Mouse (Mus musculus): ENCODE data around the gene Sohlh2. TPM values are rescaled to one million over a fixed set of nuclear protein-coding genes. Genes with fewer than 3 reads are reported as not detected.

Gene Sohlh2
- polyA plus RNA-seq, 1 experiment from 2014 or later = not detected

DNA sequence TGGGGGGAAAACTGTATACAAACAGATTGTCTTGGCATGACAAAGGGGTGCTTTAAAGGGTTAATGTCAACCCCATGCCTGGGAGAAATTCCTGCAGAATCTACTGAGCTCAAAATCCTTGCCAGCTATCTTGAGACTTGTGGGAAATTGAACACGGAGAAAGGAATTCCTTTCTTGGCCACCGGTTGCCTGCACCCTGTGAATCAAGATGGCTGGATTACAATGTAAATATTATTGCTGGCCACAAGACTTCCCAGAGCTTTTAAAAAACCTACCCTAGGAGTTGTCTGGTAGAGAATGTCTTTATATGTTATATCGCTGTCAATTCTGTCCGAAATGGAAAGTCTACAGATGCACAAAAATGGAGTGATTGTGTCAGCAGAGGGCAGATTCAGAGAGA lies 32.0 kb downstream of the Sohlh2 start:
- Histone ChIP-seq H3K27ac (0 out of 2 replicates have a peak overlapping the region, but pooled peaks have one; percentile 11), H3K4me3 (replicated peaks) (no peak overlapping the region), H3K27me3 (no peaks in the 10 kb centered on the region), H3K4me1 (peaks cover 11% of the 10 kb centered on the region), H3K9me3 (no peaks in the 10 kb centered on the region), H3K4me2 (no peak overlapping the region), H3K9ac (no peak overlapping the region), H3K36me3 (replicated peaks) (no peaks in the 10 kb centered on the region)
- 62% methylated on average over 4 of the region's 4 CpGs for WGBS
- ATAC-seq (ENCODE audit: low FRiP score) = no peak

DNA sequence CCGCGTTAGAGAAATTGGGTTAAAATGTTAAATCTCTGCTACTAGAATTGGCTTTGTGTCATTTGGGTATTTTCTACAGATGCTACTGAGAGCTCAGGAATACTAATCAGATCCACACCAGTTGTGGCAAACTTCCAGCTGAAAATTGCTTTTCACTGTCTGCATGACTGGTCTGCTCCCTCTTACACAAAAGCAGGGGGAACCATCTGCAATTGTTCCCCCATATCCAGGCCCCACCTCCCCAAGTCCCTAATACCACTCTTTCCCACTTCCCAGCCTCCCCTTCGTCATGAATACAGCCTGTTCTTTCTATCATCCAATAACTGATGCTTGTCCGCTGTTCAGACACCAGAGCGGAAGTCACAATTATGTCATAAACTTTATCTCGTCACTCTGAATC lies 32.6 kb downstream of the Sohlh2 start:
- no peak; the same call in 1 of the 2 replicates for ATAC-seq (ENCODE audit: low FRiP score)
- H3K36me3 ChIP-seq (replicated peaks) = no peaks in the 10 kb centered on the region
- no peak overlapping the region for H3K9ac ChIP-seq
- H3K9me3 ChIP-seq = no peaks in the 10 kb centered on the region
- no peaks in the 10 kb centered on the region for H3K27me3 ChIP-seq
- 0 out of 2 replicates have a peak overlapping the region, but pooled peaks have one; percentile 11 for H3K27ac ChIP-seq
- H3K4me2 ChIP-seq = no peak overlapping the region
- no peak overlapping the region for H3K4me3 ChIP-seq (replicated peaks)
- H3K4me1 ChIP-seq = peaks cover 11% of the 10 kb centered on the region
- WGBS = 70% methylated on average over 6 of the region's 6 CpGs

GRCm38 (mm10) chr3:55222502-55222901 lies 40.7 kb downstream of the Sohlh2 start:
- no peak overlapping the region for H3K4me2 ChIP-seq
- no peaks in the 10 kb centered on the region for H3K36me3 ChIP-seq (replicated peaks)
- peaks cover 13% of the 10 kb centered on the region for H3K4me1 ChIP-seq
- peaks cover 3% of the 10 kb centered on the region; the same call in 1 of the 2 replicates for H3K9me3 ChIP-seq
- no peak overlapping the region for H3K9ac ChIP-seq
- WGBS = 82% methylated on average over 2 of the region's 2 CpGs
- H3K27me3 ChIP-seq = no peaks in the 10 kb centered on the region
- ATAC-seq (ENCODE audit: low FRiP score) = no peak
- H3K27ac ChIP-seq = no peak overlapping the region
- no peak overlapping the region for H3K4me3 ChIP-seq (replicated peaks)

- Histone ChIP-seq H3K4me2 (no peak overlapping the region), H3K4me1 (peaks cover 14% of the 10 kb centered on the region), H3K27ac (no peak overlapping the region), H3K4me3 (replicated peaks) (no peak overlapping the region), H3K9me3 (peaks cover 3% of the 10 kb centered on the region; the same call in 1 of the 2 replicates), H3K36me3 (replicated peaks) (no peaks in the 10 kb centered on the region), H3K27me3 (no peaks in the 10 kb centered on the region), H3K9ac (no peak overlapping the region)
- no peak for ATAC-seq (ENCODE audit: low FRiP score)
- WGBS = 81% methylated on average over 3 of the region's 3 CpGs
Measured at GRCm38 (mm10) chr3:55223862-55224261, 42.0 kb downstream of the Sohlh2 start.

DNA sequence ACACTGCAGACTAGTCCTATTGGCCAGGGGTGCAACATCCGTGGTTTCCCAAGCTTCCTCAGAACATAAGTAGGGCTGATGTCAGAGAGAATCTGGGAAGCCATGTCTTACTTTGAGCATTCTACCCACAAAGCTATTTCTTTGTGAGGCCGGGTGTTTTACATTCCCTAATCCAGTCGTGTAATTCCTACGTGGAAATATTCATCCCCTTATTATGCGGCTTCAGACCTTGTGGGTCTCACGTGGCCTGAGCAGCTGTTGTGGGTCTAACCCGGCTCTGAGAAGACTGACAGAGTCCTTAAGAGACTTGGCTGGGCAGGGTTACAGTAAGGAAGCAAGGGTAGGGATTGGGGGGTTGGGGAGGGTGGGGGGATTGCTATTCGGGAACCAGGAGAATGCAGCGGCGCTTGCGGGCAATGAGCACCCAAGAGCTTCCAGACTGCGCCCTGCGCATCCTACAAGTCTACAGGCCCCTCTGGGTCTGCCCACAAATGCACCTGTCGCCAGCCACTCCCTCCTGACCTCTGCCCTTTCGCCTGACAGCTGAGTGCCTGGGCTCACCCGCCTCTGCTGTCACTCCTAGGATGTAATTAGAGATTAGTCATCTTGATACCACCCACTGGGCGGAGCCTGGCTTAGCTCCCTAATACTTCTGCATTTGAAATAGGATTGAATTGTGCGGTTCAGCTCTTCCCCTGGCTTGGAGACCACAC lies 44.8 kb downstream of the Sohlh2 start:
- H3K4me1 ChIP-seq = peaks cover 14% of the 10 kb centered on the region
- 0 out of 2 replicates have a peak overlapping the region, but pooled peaks have one; percentile 9 for H3K27ac ChIP-seq
- no peaks in the 10 kb centered on the region for H3K36me3 ChIP-seq (replicated peaks)
- no peak overlapping the region for H3K9ac ChIP-seq
- H3K4me3 ChIP-seq (replicated peaks) = peak overlapping the region; percentile 14; the same call in 1 of the 2 replicates
- 14% methylated on average over 18 of the region's 18 CpGs for WGBS
- H3K4me2 ChIP-seq = peak overlapping the region; percentile 40
- peaks cover 3% of the 10 kb centered on the region; the same call in 1 of the 2 replicates for H3K9me3 ChIP-seq
- no peaks in the 10 kb centered on the region for H3K27me3 ChIP-seq
- peak; percentile 77 for ATAC-seq (ENCODE audit: low FRiP score)

- Histone ChIP-seq H3K9ac (no peak overlapping the region), H3K27me3 (no peaks in the 10 kb centered on the region), H3K27ac (no peak overlapping the region), H3K4me2 (peak overlapping the region; percentile 40), H3K36me3 (replicated peaks) (no peaks in the 10 kb centered on the region), H3K4me3 (replicated peaks) (no peak overlapping the region), H3K9me3 (peaks cover 3% of the 10 kb centered on the region; the same call in 1 of the 2 replicates), H3K4me1 (peaks cover 14% of the 10 kb centered on the region)
- peak; percentile 15; the same call in 1 of the 2 replicates for ATAC-seq (ENCODE audit: low FRiP score)
- WGBS = 18% methylated on average over 4 of the region's 4 CpGs
Measured at GRCm38 (mm10) chr3:55227214-55227581, 45.4 kb downstream of the Sohlh2 start.

- no peak; the same call in none of the 2 replicates for ATAC-seq (ENCODE audit: low FRiP score)
- Histone ChIP-seq H3K9ac (peak within 1 kb of the TSS; percentile 94), H3K27ac (peak within 1 kb of the TSS; percentile 96), H3K9me3 (no peaks in the 10 kb centered on the region), H3K4me2 (peak within 1 kb of the TSS; percentile 72), H3K4me1 (peaks cover 25% of the 10 kb centered on the region), H3K36me3 (replicated peaks) (0 out of 2 replicates have a peak, but pooled peaks cover under 1% of the 10 kb centered on the region), H3K4me3 (replicated peaks) (peak within 1 kb of the TSS; percentile 79), H3K27me3 (no peaks in the 10 kb centered on the region)
- WGBS = 37% methylated on average over 10 of the region's 10 CpGs
Measured at GRCm38 (mm10) chr3:55241730-55242421, 60.0 kb downstream of the Sohlh2 start, which contains the start of gene Dclk1. Gene Dclk1, plus strand, starts transcription at chr3:55242364.

DNA sequence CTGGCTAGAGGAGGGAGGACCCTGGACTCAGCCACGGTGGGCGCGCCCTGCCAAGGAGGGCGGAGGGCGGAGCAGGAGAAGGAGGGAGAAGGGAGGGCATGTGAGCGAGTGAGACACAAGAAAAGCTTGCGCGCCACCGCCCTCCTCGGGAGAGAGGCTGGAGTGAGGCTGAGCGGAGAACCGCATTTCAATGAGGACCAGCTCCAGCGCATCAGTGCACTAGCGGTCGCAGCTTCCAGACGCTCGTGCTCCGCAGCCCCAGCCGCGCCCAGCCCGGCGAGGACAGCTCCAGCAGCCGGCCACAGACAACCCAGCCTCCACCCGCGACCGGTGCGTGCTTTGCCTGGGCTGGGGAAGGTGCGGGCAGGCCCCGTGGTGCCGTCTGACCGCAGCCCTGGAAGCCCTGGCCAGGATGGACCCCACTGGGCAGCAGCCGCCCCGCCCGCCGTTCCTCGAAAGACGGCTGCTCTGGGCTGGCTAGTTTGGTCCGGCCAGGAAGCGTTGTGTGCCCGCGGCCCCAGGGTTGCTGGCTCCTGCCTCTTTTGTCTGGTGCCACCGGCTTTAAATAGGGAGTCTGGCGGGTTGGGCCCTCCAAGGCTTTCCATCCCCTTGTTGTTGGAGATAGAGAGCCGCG lies 60.7 kb downstream of the Sohlh2 start:
- Histone ChIP-seq H3K27me3 (no peaks in the 10 kb centered on the region), H3K4me3 (replicated peaks) (peak overlapping the region; percentile 79), H3K4me2 (peak overlapping the region; percentile 72), H3K4me1 (peaks cover 25% of the 10 kb centered on the region), H3K27ac (peak overlapping the region; percentile 96), H3K9ac (peak overlapping the region; percentile 94), H3K36me3 (replicated peaks) (peaks cover 7% of the 10 kb centered on the region; the same call in 1 of the 2 replicates), H3K9me3 (no peaks in the 10 kb centered on the region)
- WGBS = under 1% methylated on average over 44 of the region's 45 CpGs
- ATAC-seq (ENCODE audit: low FRiP score) = peak; percentile 95

DNA sequence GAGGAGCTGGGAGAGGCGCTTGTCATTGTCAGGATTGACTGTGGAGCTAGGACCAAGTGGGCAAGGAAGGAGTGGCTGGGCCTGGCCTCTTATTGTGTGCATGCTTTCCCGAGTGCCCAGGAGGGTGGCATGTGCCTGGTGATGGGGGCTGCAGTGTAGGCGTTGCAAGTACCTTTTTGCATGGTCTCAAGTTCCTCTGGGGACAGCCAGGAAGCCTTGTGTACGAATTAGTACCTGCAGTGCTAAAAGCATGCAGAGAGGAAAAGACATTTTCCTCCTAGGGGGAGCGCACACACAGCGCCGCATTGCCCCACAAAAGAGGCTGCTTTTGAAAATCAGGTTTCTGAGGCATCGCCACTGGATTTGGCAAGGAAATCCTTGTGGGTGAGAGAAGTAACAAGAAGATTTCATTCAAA lies 61.2 kb downstream of the Sohlh2 start:
- Histone ChIP-seq H3K4me2 (peak overlapping the region; percentile 72), H3K27ac (peak overlapping the region; percentile 96), H3K4me3 (replicated peaks) (peak overlapping the region; percentile 79), H3K27me3 (no peaks in the 10 kb centered on the region), H3K4me1 (peaks cover 25% of the 10 kb centered on the region), H3K9ac (peak overlapping the region; percentile 94), H3K36me3 (replicated peaks) (peaks cover 12% of the 10 kb centered on the region), H3K9me3 (no peaks in the 10 kb centered on the region)
- ATAC-seq (ENCODE audit: low FRiP score) = peak; percentile 64
- WGBS = 0% methylated on average over 8 of the region's 8 CpGs

DNA sequence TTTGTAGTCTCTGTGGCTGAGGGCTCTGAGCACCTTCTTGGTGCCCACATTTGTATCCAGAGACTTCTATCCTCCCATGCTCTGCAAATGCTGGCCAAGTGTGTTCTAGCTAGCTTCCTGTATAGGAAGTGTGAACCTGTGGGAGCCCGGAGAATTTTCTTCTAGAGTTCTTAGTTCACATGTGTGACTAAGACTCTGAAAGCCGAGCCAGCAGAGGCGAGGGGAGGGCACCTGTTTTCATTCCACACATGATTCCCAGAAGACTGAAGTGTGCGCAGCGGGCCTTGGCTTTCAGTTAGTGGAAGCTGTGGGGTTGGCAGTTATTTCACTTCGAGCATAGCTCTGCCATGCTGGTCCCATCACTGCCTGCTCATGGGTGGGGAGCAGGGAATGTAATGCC lies 62.3 kb downstream of the Sohlh2 start:
- Histone ChIP-seq H3K27ac (no peak overlapping the region), H3K36me3 (replicated peaks) (peaks cover 21% of the 10 kb centered on the region), H3K27me3 (no peaks in the 10 kb centered on the region), H3K4me1 (peaks cover 29% of the 10 kb centered on the region), H3K4me2 (peak overlapping the region; percentile 72), H3K9ac (peak overlapping the region; percentile 94), H3K9me3 (no peaks in the 10 kb centered on the region), H3K4me3 (replicated peaks) (peak overlapping the region; percentile 79)
- no peak for ATAC-seq (ENCODE audit: low FRiP score)
- 68% methylated on average over 6 of the region's 6 CpGs for WGBS

DNA sequence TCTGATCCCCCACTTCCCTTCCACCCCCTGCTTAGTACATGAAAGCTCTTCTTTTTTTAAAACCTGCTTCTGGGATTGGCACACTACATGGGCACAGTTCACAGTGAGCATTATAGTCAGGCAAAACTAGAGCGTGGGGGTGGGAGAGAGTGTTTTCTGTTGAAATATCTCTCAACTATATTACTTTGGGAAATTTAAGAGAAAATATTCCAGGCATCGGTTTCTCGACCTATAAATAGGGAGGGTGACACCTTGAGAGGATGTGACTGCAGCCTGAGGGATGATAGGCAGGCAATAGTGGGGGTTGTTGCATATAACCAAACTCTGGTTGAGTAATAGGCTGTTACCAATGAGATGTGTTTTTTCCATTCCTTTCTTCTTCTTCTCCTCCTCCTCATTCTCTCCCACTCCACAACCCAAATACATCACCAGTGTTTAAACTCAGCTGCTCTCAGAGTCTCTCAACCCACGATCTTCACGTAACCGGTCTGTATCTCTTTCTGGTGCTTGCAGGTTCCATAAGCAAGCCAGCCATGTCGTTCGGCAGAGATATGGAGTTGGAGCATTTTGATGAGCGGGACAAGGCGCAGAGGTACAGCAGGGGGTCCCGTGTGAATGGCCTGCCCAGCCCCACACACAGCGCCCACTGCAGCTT lies 64.9 kb downstream of the Sohlh2 start:
- H3K27ac ChIP-seq = no peak overlapping the region
- H3K9me3 ChIP-seq = no peaks in the 10 kb centered on the region
- no peak for ATAC-seq (ENCODE audit: low FRiP score)
- H3K4me2 ChIP-seq = no peak overlapping the region
- 89% methylated on average over 12 of the region's 12 CpGs for WGBS
- H3K9ac ChIP-seq = no peak overlapping the region
- no peak overlapping the region for H3K4me3 ChIP-seq (replicated peaks)
- peaks cover 26% of the 10 kb centered on the region for H3K36me3 ChIP-seq (replicated peaks)
- H3K27me3 ChIP-seq = no peaks in the 10 kb centered on the region
- peaks cover 28% of the 10 kb centered on the region for H3K4me1 ChIP-seq

DNA sequence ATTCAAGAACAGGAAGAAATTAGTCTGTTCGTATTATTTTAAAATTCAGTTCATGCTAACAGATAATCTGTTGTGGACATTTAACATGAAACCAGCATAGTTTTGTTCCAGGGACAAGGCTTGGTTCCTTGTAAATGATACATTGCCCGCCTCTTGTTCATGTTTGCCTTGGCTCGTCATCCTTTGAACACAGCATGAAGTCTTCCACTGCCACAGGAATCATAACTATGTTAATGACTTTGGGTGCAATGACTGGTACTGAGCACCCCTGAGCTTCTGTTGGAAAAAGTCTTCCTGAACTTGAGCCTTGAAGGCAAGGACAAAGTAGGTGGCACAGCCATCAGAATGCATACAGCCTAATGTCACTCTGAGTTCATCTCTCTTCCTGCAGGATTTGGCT lies 66.2 kb downstream of the Sohlh2 start:
- no peak overlapping the region for H3K4me3 ChIP-seq (replicated peaks)
- H3K27me3 ChIP-seq = no peaks in the 10 kb centered on the region
- H3K9ac ChIP-seq = no peak overlapping the region
- H3K9me3 ChIP-seq = no peaks in the 10 kb centered on the region
- no peak for ATAC-seq (ENCODE audit: low FRiP score)
- H3K4me1 ChIP-seq = peaks cover 23% of the 10 kb centered on the region
- no peak overlapping the region for H3K27ac ChIP-seq
- H3K36me3 ChIP-seq (replicated peaks) = peaks cover 35% of the 10 kb centered on the region
- WGBS = 84% methylated on average over 3 of the region's 3 CpGs
- H3K4me2 ChIP-seq = no peak overlapping the region
